Mouse (Mus musculus) midbrain, embryonic 11.5 days (tissue): ENCODE results near the gene Igfbp5. TPM values are rescaled to one million over a fixed set of nuclear protein-coding genes. Genes with fewer than 3 reads are reported as not detected.

ENCODE experiments used
- ATAC-seq: fragments of 200-750 bp; cut with Nextera tagmentation; 2 replicates; pipeline ENCODE4 v1.8.0; 2017; ENCODE audit warnings: moderate TSS enrichment, moderate library complexity; ENCODE audit not compliant: low FRiP score
- DNase-seq: peaks from one replicate; pipeline ENCODE4 v3.0.0; 2015; ENCODE audit warnings: low spot score; ENCODE audit errors: missing footprints
- H3K27ac ChIP-seq: fragments of 300-500 bp; sonication (generic); 2 replicates; pipeline ENCODE4 v1.5.1; 2014; ENCODE audit warnings: low read depth, low read length
- H3K27me3 ChIP-seq: fragments of 300-500 bp; sonication (generic); 2 replicates; pipeline ENCODE4 v1.6.1; 2014; ENCODE audit warnings: mild to moderate bottlenecking, low read length, moderate library complexity, mixed read lengths; ENCODE audit not compliant: control insufficient read depth, insufficient read depth
- H3K36me3 ChIP-seq: fragments of 300-500 bp; sonication (generic); 2 replicates; pipeline ENCODE4 v1.6.1; 2014; ENCODE audit warnings: mild to moderate bottlenecking, low read length, moderate library complexity, mixed read lengths; ENCODE audit not compliant: control insufficient read depth, insufficient read depth
- H3K4me1 ChIP-seq: fragments of 300-500 bp; sonication (generic); 2 replicates; pipeline ENCODE4 v1.6.1; 2014; ENCODE audit warnings: low read length; ENCODE audit not compliant: control insufficient read depth, insufficient read depth
- H3K4me2 ChIP-seq: fragments of 300-500 bp; sonication (generic); 2 replicates; pipeline ENCODE4 v1.6.1; 2014; ENCODE audit warnings: mild to moderate bottlenecking, moderate library complexity
- H3K4me3 ChIP-seq: fragments of 300-500 bp; sonication (generic); 2 replicates; pipeline ENCODE4 v1.5.1; 2014; ENCODE audit warnings: low read depth, low read length
- H3K9ac ChIP-seq: fragments of 300-500 bp; sonication (generic); 2 replicates; pipeline ENCODE4 v1.6.1; 2014; ENCODE audit warnings: low read length
- H3K9me3 ChIP-seq: fragments of 300-500 bp; sonication (generic); 2 replicates; pipeline ENCODE4 v1.6.1; 2016; ENCODE audit warnings: low read length; ENCODE audit not compliant: control insufficient read depth
- WGBS: fragments of 180-500 bp; shearing (Covaris S2); extraction: QIAGEN DNeasy Blood & Tissue Kit; methylation state at CpG from one replicate; pipeline ENCODE4 v1.1.7; 2014; 5-methylcytosine and 5-hydroxymethylcytosine counted together
- polyA plus RNA-seq: library from polyadenylated mRNA; unstranded; fragments of >200 nt; fragmentation: Nextera tagmentation; extraction: Ambion mirVana; gene quantifications from 2 replicates; pipeline ENCODE4 v1.2.1, GENCODE M21; 2014

The Igfbp5 gene
- polyA plus RNA-seq, 1 experiment from 2014 or later: 24.6 TPM

GRCm38 (mm10) chr1:72813639-72814403 is 60.9 kb downstream of the Igfbp5 start:
- DNase-seq: peak; percentile 92
- 2% methylated on average over 6 of the region's 6 CpGs for WGBS
- H3K9me3 ChIP-seq: peaks cover 5% of the 10 kb centered on the region; the same call in 1 of the 2 replicates
- peak overlapping the region; percentile 44; the same call in 1 of the 2 replicates for H3K9ac ChIP-seq
- H3K36me3 ChIP-seq: no peaks in the 10 kb centered on the region
- no peak overlapping the region for H3K4me2 ChIP-seq
- peaks cover 14% of the 10 kb centered on the region; the same call in 1 of the 2 replicates for H3K4me1 ChIP-seq
- peak; percentile 82 for ATAC-seq
- H3K27ac ChIP-seq: peak overlapping the region; percentile 66
- H3K27me3 ChIP-seq: no peaks in the 10 kb centered on the region; the same call in 1 of the 2 replicates
- no peak overlapping the region for H3K4me3 ChIP-seq

DNA sequence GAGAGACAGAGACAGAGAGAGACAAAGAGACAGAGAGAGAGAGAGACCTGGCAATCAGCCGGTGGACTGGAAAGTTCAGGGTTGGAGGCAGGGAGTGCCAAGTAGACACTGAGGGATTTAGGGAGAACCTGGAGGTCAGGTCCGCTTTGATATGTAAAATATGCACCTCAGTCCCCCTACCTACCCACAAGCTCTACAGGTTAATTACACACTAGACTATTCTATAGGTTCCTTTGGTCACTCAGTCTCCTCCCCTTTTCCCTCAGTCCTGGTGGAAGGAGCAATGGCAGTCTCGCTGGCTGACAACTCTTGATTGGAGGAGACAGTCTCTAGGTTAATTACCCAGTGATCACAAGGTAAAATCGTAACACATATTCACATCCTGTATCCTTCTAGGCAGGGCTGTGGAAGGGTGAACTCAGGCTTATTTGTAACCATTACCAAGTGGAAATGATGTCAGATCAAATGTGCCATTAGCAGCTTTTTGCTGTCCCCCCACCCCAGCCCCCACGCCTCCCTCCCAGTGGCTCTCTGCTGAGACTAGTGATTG is 61.5 kb downstream of the Igfbp5 start:
- DNase-seq (no peak), ATAC-seq (peak; percentile 49)
- no peaks in the 10 kb centered on the region for H3K36me3 ChIP-seq
- no peak overlapping the region for H3K4me2 ChIP-seq
- no peak overlapping the region for H3K4me3 ChIP-seq
- 31% methylated on average over 5 of the region's 5 CpGs for WGBS
- peak overlapping the region; percentile 44; the same call in 1 of the 2 replicates for H3K9ac ChIP-seq
- H3K27ac ChIP-seq: peak overlapping the region; percentile 66
- H3K27me3 ChIP-seq: no peaks in the 10 kb centered on the region; the same call in 1 of the 2 replicates
- peaks cover 5% of the 10 kb centered on the region; the same call in 1 of the 2 replicates for H3K9me3 ChIP-seq
- H3K4me1 ChIP-seq: peaks cover 14% of the 10 kb centered on the region; the same call in 1 of the 2 replicates

GRCm38 (mm10) chr1:72811061-72811460 is 63.6 kb downstream of the Igfbp5 start:
- Histone ChIP-seq H3K9me3 (peaks cover 5% of the 10 kb centered on the region; the same call in 1 of the 2 replicates), H3K27me3 (no peaks in the 10 kb centered on the region; the same call in 1 of the 2 replicates), H3K4me3 (no peak overlapping the region), H3K4me2 (no peak overlapping the region), H3K27ac (no peak overlapping the region), H3K9ac (no peak overlapping the region), H3K36me3 (no peaks in the 10 kb centered on the region), H3K4me1 (peaks cover 23% of the 10 kb centered on the region)
- DNase-seq (no peak), ATAC-seq (no peak)
- 91% methylated on average over 3 of the region's 3 CpGs for WGBS

- 91% methylated on average over 7 of the region's 7 CpGs for WGBS
- H3K4me1 ChIP-seq: peaks cover 30% of the 10 kb centered on the region
- no peak overlapping the region for H3K4me2 ChIP-seq
- H3K27ac ChIP-seq: no peak overlapping the region
- no peaks in the 10 kb centered on the region for H3K27me3 ChIP-seq
- no peak overlapping the region for H3K9ac ChIP-seq
- no peak overlapping the region for H3K4me3 ChIP-seq
- H3K36me3 ChIP-seq: no peaks in the 10 kb centered on the region
- peaks cover 5% of the 10 kb centered on the region; the same call in 1 of the 2 replicates for H3K9me3 ChIP-seq
- DNase-seq (no peak), ATAC-seq (no peak)
Observed at GRCm38 (mm10) chr1:72809951-72810675, 64.6 kb downstream of the Igfbp5 start.

DNA sequence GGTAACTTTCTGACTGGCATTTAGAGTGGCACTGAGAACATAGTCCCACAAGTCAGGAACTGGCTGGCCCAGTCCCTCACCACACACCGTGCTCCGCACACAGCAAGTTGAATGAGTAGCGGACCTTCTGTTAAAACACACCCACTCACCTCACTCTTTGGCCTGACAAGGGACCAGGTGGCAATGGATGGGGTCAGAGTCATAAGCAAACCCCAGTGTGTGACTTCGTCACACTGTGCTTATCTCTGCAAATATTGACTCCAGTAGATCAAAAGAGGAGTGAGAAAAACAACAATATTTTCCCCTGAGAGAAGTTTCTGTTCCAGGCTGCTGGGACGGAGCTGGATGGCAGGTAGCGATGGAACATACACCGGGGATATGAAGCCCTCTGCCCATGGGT is 65.4 kb downstream of the Igfbp5 start:
- Histone ChIP-seq H3K4me1 (peaks cover 26% of the 10 kb centered on the region), H3K27me3 (no peaks in the 10 kb centered on the region), H3K9ac (no peak overlapping the region), H3K27ac (no peak overlapping the region), H3K4me3 (no peak overlapping the region), H3K9me3 (peaks cover 5% of the 10 kb centered on the region; the same call in 1 of the 2 replicates), H3K36me3 (no peaks in the 10 kb centered on the region), H3K4me2 (no peak overlapping the region)
- no peak for DNase-seq
- no peak for ATAC-seq
- 94% methylated on average over 7 of the region's 7 CpGs for WGBS

Other genes starting within 250 kb of the Igfbp5 start
- not detected in 2 replicates for gene Ankar, start 174.3 kb downstream of the Igfbp5 start, polyA plus RNA-seq
- gene Rpl37a, start 163.6 kb downstream of the Igfbp5 start, polyA plus RNA-seq: 1,496 and 1,598 TPM in 2 replicates
- 468 and 548 TPM in 2 replicates for gene Igfbp2, start 50.4 kb downstream of the Igfbp5 start, polyA plus RNA-seq
- gene Tnp1, start 141.0 kb upstream of the Igfbp5 start, polyA plus RNA-seq: not detected in 2 replicates